Mouse (Mus musculus) ES-Bruce4 (cell line): Measurements from ENCODE around the gene Phc2.

Source experiments
- CTCF ChIP-seq: IDR thresholded peaks from one replicate; pipeline ENCODE4 v1.8.1; 2011; ENCODE audit warnings: low read depth, low read length
- EP300 ChIP-seq: IDR thresholded peaks from 2 replicates; pipeline ENCODE4 v1.6.1; 2011; ENCODE audit warnings: low read depth, low read length; ENCODE audit not compliant: insufficient read depth
- POLR2A ChIP-seq: IDR thresholded peaks from one replicate; pipeline ENCODE4 v1.8.1; 2011; ENCODE audit warnings: low read length; ENCODE audit not compliant: insufficient read depth

DNA sequence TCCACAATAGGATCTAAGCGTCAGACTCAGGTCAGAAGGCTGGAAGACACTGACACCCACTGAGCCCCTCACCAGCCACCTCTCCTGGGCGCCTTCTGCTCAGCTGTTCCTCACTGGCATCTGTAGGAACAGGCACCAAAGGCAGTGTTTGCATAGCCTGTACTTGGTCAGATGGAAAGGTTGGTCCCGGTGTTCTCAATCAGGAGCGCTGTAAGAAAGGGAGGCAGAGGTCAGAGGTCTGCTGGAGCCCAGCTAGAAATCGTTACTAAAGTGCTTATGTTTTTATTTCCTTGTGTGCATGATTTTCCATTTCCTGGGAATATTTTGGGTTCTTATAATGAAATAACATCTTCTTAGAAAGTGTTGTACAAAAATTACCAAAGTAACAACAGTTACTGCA, 87.4 kb downstream of the Phc2 start:
- TF ChIP-seq POLR2A (no peak), EP300 (no peak), CTCF (no peak)
